Mouse (Mus musculus) CH12.LX (cell line): ENCODE data around the gene Fads2. TPM values are rescaled to one million over a fixed set of nuclear protein-coding genes. Genes with fewer than 3 reads are reported as not detected.

Source experiments
- DNase-seq: peaks from one replicate; pipeline ENCODE4 v3.0.0-alpha.2; 2013; ENCODE audit errors: extremely low read depth
- H3K27ac ChIP-seq: 2 replicates; pipeline ENCODE4 v1.5.1; 2012; ENCODE audit warnings: low read depth, mild to moderate bottlenecking, control low read depth, moderate library complexity; ENCODE audit not compliant: insufficient read depth
- H3K27me3 ChIP-seq: replicated peaks from 2 replicates; pipeline ENCODE3; 2012; ENCODE audit warnings: inconsistent platforms
- H3K36me3 ChIP-seq, 2 experiments: replicated peaks in 1 of 2; 2 replicates each; pipeline versions ENCODE3 to v1.6.1; 2012; ENCODE audit warnings: inconsistent platforms in 1 of 2, low read length in 1 of 2, mild to moderate bottlenecking in 1 of 2, mixed read lengths in 1 of 2, moderate library complexity in 1 of 2; ENCODE audit not compliant: control insufficient read depth in 1 of 2, insufficient read depth in 1 of 2
- H3K4me1 ChIP-seq, 2 experiments: 2 replicates each; pipeline ENCODE4 v1.6.1; 2012; ENCODE audit warnings: inconsistent platforms in 1 of 2, moderate library complexity in 1 of 2; ENCODE audit not compliant: insufficient read depth in 2 of 2, control insufficient read depth in 1 of 2
- H3K4me2 ChIP-seq: 2 replicates; pipeline ENCODE4 v1.6.1; 2012; ENCODE audit warnings: low read depth, mild to moderate bottlenecking, control low read depth; ENCODE audit not compliant: poor library complexity, insufficient read depth, severe bottlenecking
- H3K4me3 ChIP-seq, 3 experiments: fragments of 150-350 bp in 1 of 3; sonication (generic) in 1 of 3; replicated peaks in 1 of 3; 2 replicates each; pipeline versions ENCODE3 to v1.5.1; 2011 to 2012; ENCODE audit warnings: low read depth in 2 of 3, low read length in 2 of 3, mild to moderate bottlenecking in 2 of 3, moderate library complexity in 2 of 3, control low read depth in 1 of 3, improper control_type of control experiment in 1 of 3, inconsistent platforms in 1 of 3, mixed read lengths in 1 of 3; ENCODE audit not compliant: poor library complexity in 1 of 3
- H3K79me2 ChIP-seq: replicated peaks from 2 replicates; pipeline ENCODE4 v1.6.1; 2012; ENCODE audit warnings: mild to moderate bottlenecking, moderate library complexity; ENCODE audit not compliant: control insufficient read depth, poor library complexity, insufficient read depth, severe bottlenecking; ENCODE audit errors: extremely low read depth
- H3K9ac ChIP-seq: 2 replicates; pipeline ENCODE4 v1.6.1; 2012; ENCODE audit warnings: low read depth, mild to moderate bottlenecking, control low read depth, moderate library complexity; ENCODE audit not compliant: insufficient read depth
- H3K9me3 ChIP-seq: replicated peaks from 2 replicates; pipeline ENCODE3; 2012; ENCODE audit warnings: low read length, inconsistent platforms, mixed read lengths
- BHLHE40 ChIP-seq: IDR thresholded peaks from 2 replicates; pipeline ENCODE4 v1.6.1; 2011; ENCODE audit warnings: mild to moderate bottlenecking, low read depth, low read length, improper control_type of control experiment
- CTCF ChIP-seq, 2 experiments: IDR thresholded peaks in 1 of 2; conservative IDR thresholded peaks in 1 of 2; 2 replicates each; pipeline ENCODE4 v1.5.1; 2011 to 2012; ENCODE audit warnings: low read depth in 2 of 2, low read length in 2 of 2, improper control_type of control experiment in 1 of 2, inconsistent platforms in 1 of 2, mild to moderate bottlenecking in 1 of 2, moderate library complexity in 1 of 2
- E2F4 ChIP-seq: IDR thresholded peaks from 2 replicates; pipeline ENCODE4 v1.6.1; 2011; ENCODE audit warnings: low read depth, low read length, improper control_type of control experiment; ENCODE audit not compliant: insufficient replicate concordance
- ETS1 ChIP-seq: conservative IDR thresholded peaks from 2 replicates; pipeline ENCODE4 v1.6.1; 2012; ENCODE audit warnings: low read depth, mild to moderate bottlenecking, inconsistent platforms, low read length, improper control_type of control experiment, moderate library complexity
- GABPA ChIP-seq: IDR thresholded peaks from 2 replicates; pipeline ENCODE4 v1.6.1; 2012; ENCODE audit warnings: low read depth, low read length, improper control_type of control experiment, inconsistent platforms; ENCODE audit not compliant: insufficient replicate concordance
- IRF4 ChIP-seq: IDR thresholded peaks from 2 replicates; pipeline ENCODE4 v1.6.1; 2014; ENCODE audit warnings: low read depth, mild to moderate bottlenecking, inconsistent platforms, low read length, improper control_type of control experiment
- JUND ChIP-seq: conservative IDR thresholded peaks from 2 replicates; pipeline ENCODE4 v1.6.1; 2011; ENCODE audit warnings: low read depth, low read length, improper control_type of control experiment
- MAFK ChIP-seq: IDR thresholded peaks from 2 replicates; pipeline ENCODE4 v1.6.1; 2011; ENCODE audit warnings: low read length, improper control_type of control experiment; ENCODE audit not compliant: insufficient replicate concordance
- MAX ChIP-seq: IDR thresholded peaks from 2 replicates; pipeline ENCODE4 v1.6.1; 2011; ENCODE audit warnings: low read length, improper control_type of control experiment
- MEF2A ChIP-seq: IDR thresholded peaks from 2 replicates; pipeline ENCODE4 v1.6.1; 2014; ENCODE audit warnings: low read depth, mild to moderate bottlenecking, inconsistent platforms, low read length, improper control_type of control experiment, borderline replicate concordance
- NELFE ChIP-seq: IDR thresholded peaks from 2 replicates; pipeline ENCODE4 v1.6.1; 2011; ENCODE audit warnings: low read depth, low read length, improper control_type of control experiment
- NRF1 ChIP-seq: IDR thresholded peaks from 2 replicates; pipeline ENCODE4 v1.6.1; 2014; ENCODE audit warnings: low read depth, mild to moderate bottlenecking, inconsistent platforms, low read length, improper control_type of control experiment, moderate library complexity
- POLR2A ChIP-seq: IDR thresholded peaks from 2 replicates; pipeline ENCODE4 v1.6.1; 2011; ENCODE audit warnings: low read depth, mild to moderate bottlenecking, improper control_type of control experiment, low read length
- RAD21 ChIP-seq: IDR thresholded peaks from 2 replicates; pipeline ENCODE4 v1.6.1; 2011; ENCODE audit warnings: low read depth, mild to moderate bottlenecking, low read length, improper control_type of control experiment, moderate library complexity
- SMC3 ChIP-seq: IDR thresholded peaks from 2 replicates; pipeline ENCODE4 v1.6.1; 2011; ENCODE audit warnings: low read depth, low read length, improper control_type of control experiment
- TBP ChIP-seq: conservative IDR thresholded peaks from 2 replicates; pipeline ENCODE4 v1.6.1; 2011; ENCODE audit warnings: low read depth, low read length, improper control_type of control experiment
- USF1 ChIP-seq: IDR thresholded peaks from 2 replicates; pipeline ENCODE4 v1.6.1; 2014; ENCODE audit warnings: low read depth, mild to moderate bottlenecking, inconsistent platforms, low read length, improper control_type of control experiment
- USF2 ChIP-seq: conservative IDR thresholded peaks from 2 replicates; pipeline ENCODE4 v1.6.1; 2011; ENCODE audit warnings: low read depth, low read length, improper control_type of control experiment
- ZC3H11A ChIP-seq: IDR thresholded peaks from 2 replicates; pipeline ENCODE4 v1.6.1; 2012; ENCODE audit warnings: low read depth, mild to moderate bottlenecking, inconsistent platforms, low read length, improper control_type of control experiment
- ZNF384 ChIP-seq: IDR thresholded peaks from 2 replicates; pipeline ENCODE4 v1.6.1; 2012; ENCODE audit warnings: low read depth, low read length, improper control_type of control experiment, inconsistent platforms
- dilution Hi-C: fragments of 300-500 bp; cut with MboI; formaldehyde crosslinking; loops from 2 replicates; pipeline ENCODE4 v1.14.3; 2020; ENCODE audit warnings: low sequenced_read_pairs; ENCODE audit not compliant: extremely low pct_unique_long_range_greater_than_20kb, extremely low pct_ligation_motif_present
- in situ Hi-C: fragments of 300-500 bp; cut with MboI; formaldehyde crosslinking; loops from 3 replicates; pipeline ENCODE4 v1.14.3; 2019; ENCODE audit warnings: low sequenced_read_pairs, low pct_ligation_motif_present, low pct_unique_long_range_greater_than_20kb, mixed read lengths
- polyA plus RNA-seq: library from polyadenylated mRNA; unstranded; fragments of >175 nt; gene quantifications from 2 replicates; pipeline ENCODE4 v1.2.1, GENCODE M21; 2012; ENCODE audit warnings: low read depth; ENCODE audit not compliant: insufficient read length
- total RNA-seq, 2 experiments: library from RNA; depleted of rRNA; stranded (reverse); fragments of 300-350 nt in 1 of 2; fragments of >200 nt in 1 of 2; gene quantifications; 2 replicates each; pipeline ENCODE4 v1.2.3; 2012 to 2014

The Fads2 gene
- total and polyA plus RNA-seq, 3 experiments, result 1.7 to 8.1 (median 1.8) TPM

- Histone ChIP-seq H3K27ac (no peak overlapping the region), H3K4me1 (peaks cover 6 to 21% of the 10 kb centered on the region in 2 experiments), H3K4me2 (no peak overlapping the region), H3K4me3 (no peak overlapping the region), H3K79me2 (no peaks in the 10 kb centered on the region), H3K9me3 (no peaks in the 10 kb centered on the region), H3K9ac (no peak overlapping the region), H3K36me3 (no peaks in the 10 kb centered on the region), H3K27me3 (peaks cover 34% of the 10 kb centered on the region)
- in situ Hi-C loops, result no loop called here
- dilution Hi-C loops, result no loop called here
- peak; percentile 15 for DNase-seq
- TF ChIP-seq CTCF (conservative IDR thresholded peaks at IDR 0.05 in 1 of 2, IDR thresholded peaks at IDR 0.05 in 1 of 2; ENCODE audit: low read depth in 2 of 2, low read length in 2 of 2) (peak in 1 of 2 experiments; percentile 55; a peak in 2 of 4 replicates), RAD21 (peak; percentile 51), ETS1 (no peak), SMC3 (peak; percentile 62)
Measured at GRCm38 (mm10) chr19:10022414-10023303, 78.9 kb downstream of the Fads2 start.

DNA sequence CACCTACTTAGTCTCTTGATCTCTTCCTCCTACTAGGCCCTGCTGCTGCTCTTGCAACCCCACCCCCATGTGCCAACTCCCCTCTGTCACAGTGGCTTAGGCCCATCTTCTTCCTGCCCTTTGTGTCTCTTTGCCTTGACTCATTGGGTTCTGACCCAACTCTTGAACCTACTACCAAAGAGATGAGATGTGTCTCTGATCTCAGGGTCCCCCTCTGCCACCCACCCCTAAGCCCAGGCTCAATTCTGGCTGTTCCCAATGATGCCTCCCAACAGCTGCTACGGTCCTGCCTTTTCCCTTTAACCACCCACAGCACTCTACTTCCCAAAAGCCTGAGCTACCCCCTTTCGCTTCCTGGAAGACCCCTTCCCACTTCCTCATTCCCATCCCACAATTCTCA, 79.6 kb downstream of the Fads2 start:
- Histone ChIP-seq H3K79me2 (no peaks in the 10 kb centered on the region), H3K27ac (no peak overlapping the region), H3K9me3 (no peaks in the 10 kb centered on the region), H3K4me3 (no peak overlapping the region), H3K4me1 (peaks cover 6 to 21% of the 10 kb centered on the region in 2 experiments), H3K9ac (no peak overlapping the region), H3K4me2 (no peak overlapping the region), H3K27me3 (peaks cover 39% of the 10 kb centered on the region), H3K36me3 (no peaks in the 10 kb centered on the region)
- TF ChIP-seq USF1 (no peak), NRF1 (no peak), E2F4 (no peak), USF2 (no peak), MEF2A (no peak), BHLHE40 (no peak), IRF4 (no peak), NELFE (no peak), JUND (no peak), TBP (no peak), MAFK (no peak), POLR2A (no peak), ZNF384 (no peak), ETS1 (no peak), ZC3H11A (no peak), SMC3 (no peak), MAX (no peak), GABPA (no peak)
- dilution Hi-C loops, result no loop called here
- in situ Hi-C loops, result no loop called here
- DNase-seq, result no peak
